Mouse (Mus musculus) cerebellum, adult 2 months (tissue): ENCODE measurements around the gene Atp13a4.

Experiments
- CTCF ChIP-seq: fragments of 200-500 bp; IDR thresholded peaks from 2 replicates; pipeline ENCODE4 v1.5.1; 2011; ENCODE audit warnings: low read depth, mild to moderate bottlenecking, control low read depth, low read length, moderate library complexity, borderline replicate concordance; ENCODE audit not compliant: insufficient read depth
- POLR2A ChIP-seq: fragments of 200-500 bp; IDR thresholded peaks from 2 replicates; pipeline ENCODE4 v1.6.1; 2011; ENCODE audit warnings: low read length, control low read depth, borderline replicate concordance; ENCODE audit not compliant: insufficient read depth

DNA sequence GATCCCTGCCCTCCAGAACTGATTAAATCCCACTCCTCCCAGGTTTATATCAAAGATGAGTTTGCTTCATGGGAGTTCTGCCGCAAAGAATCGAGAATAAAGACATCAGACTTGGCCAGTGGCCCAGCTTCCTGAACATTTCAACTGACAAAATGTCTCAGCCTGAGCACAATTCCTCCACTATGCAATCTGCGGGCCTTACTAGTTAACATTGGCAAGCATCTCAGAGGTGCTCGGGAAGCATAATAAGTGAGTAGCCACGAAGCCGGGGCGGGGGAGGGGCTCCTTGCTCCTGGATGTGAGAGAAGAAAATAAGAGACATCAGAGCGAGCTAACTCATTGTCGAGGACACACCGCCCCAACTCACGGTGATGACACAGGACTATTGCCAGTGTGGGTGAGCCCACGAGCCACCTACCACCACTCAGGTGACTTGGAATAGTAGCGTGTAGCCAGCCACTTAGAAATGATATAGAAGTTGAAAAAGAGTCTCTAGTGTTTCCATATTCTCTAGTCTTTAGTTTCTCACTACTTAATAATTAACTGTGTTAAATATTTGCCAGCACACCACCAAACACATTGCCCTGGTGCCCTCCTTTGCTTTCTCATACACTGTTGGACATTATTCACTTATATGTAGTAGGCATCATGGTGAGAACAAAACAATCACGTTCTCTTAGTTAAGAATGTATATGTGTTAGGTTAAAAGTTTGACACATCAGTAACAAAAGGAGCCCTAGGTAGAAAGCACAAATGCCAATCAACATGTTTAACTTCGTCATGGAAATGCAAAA lies 8.1 kb downstream of the Atp13a4 start:
- TF ChIP-seq CTCF, result no peak
- no peak for TF ChIP-seq POLR2A
